7 mouse cellular contexts compared by ENCODE assay signal in the genomic region with DNA sequence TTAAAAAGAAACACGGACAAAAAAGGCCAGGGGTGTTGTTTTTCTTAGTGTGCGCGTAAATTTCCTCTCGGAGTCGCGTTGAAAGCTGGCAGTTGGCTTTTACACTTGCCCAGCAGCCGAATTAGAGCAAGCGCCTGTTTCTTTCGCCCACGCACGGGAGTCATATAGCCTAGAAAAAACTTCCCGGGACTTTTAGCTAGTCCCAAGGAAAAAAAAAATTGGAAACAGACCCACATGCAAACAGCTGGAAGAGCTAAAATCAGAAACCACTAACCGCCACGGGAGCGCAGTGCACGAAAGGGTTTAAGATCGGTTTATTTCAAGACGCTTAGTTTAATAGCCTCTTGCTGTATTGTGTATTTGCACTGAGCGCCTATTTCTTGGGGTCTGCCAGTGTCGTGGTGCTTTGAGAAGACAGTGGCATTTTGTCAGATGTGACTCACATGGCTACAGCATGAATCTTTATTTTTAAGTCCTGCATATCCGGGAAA. TPM values are rescaled to one million over a fixed set of nuclear protein-coding genes. Genes with fewer than 3 reads are reported as not detected.
A peak's percentile ranks its signal among the peaks of the same experiment; 100 is the strongest.
DNase-seq lines count a peak whose midpoint lies in the region; ATAC-seq and TF ChIP-seq lines count a peak whose summit lies in the region.

No protein-coding gene starts in this region.

- DNase-seq in right cerebral cortex, adult 18-20 months = peak; percentile 54
- DNase-seq in right cerebral cortex, postnatal 14 days = no peak
- peak; percentile 35 for DNase-seq in hindbrain, postnatal 0 days (ENCODE audit: low spot score)
- no peak for DNase-seq in liver, embryonic 14.5 days (ENCODE audit: low read depth in 3 of 3, low spot score in 3 of 3)
- DNase-seq in T-cell, adult 2 months (ENCODE audit: low spot score) = no peak

- peak overlapping the region; percentile 65; the same call in 1 of the 2 replicates for H3K9ac ChIP-seq in forebrain, embryonic 12.5 days
- H3K9ac ChIP-seq in hindbrain, postnatal 0 days (replicated peaks; ENCODE audit: low read length) = peak overlapping the region; percentile 59; the same call in 1 of the 2 replicates
- H3K9ac ChIP-seq in liver, embryonic 14.5 days (replicated peaks) = no peak overlapping the region

- H3K4me3 ChIP-seq in forebrain, embryonic 12.5 days (replicated peaks) = peak overlapping the region; percentile 70
- peak overlapping the region; percentile 76 for H3K4me3 ChIP-seq in hindbrain, postnatal 0 days (ENCODE audit: low read length)
- H3K4me3 ChIP-seq in liver, embryonic 14.5 days (ENCODE audit: insufficient read depth in 1 of 2, low read depth in 2 of 2, low read length in 2 of 2) = peak overlapping the region; percentile 42 to 66
- peak overlapping the region; percentile 71 for H3K4me3 ChIP-seq in small intestine, adult 2 months (ENCODE audit: low read depth, low read length)

- H3K27ac ChIP-seq in forebrain, embryonic 12.5 days = no peak overlapping the region
- no peak overlapping the region for H3K27ac ChIP-seq in hindbrain, postnatal 0 days
- no peak overlapping the region for H3K27ac ChIP-seq in liver, embryonic 14.5 days
- H3K27ac ChIP-seq in small intestine, adult 2 months (ENCODE audit: insufficient read depth, low read depth, low read length) = peak overlapping the region; percentile 79

- WGBS in forebrain, embryonic 12.5 days = 7% methylated on average over 21 of the region's 21 CpGs
- 6% methylated on average over 21 of the region's 21 CpGs for WGBS in hindbrain, postnatal 0 days
- WGBS in liver, embryonic 14.5 days (ENCODE audit: insufficient replicate concordance) = 11% methylated on average over 21 of the region's 21 CpGs
- WGBS in small intestine, adult 2 months = 2% methylated on average over 21 of the region's 21 CpGs

- peaks cover 15% of the 10 kb centered on the region for H3K4me1 ChIP-seq in forebrain, embryonic 12.5 days
- no peaks in the 10 kb centered on the region for H3K4me1 ChIP-seq in hindbrain, postnatal 0 days (ENCODE audit: insufficient read depth, low read length)
- peaks cover 0 to 2% of the 10 kb centered on the region in 2 experiments; a peak in 1 of 4 replicates for H3K4me1 ChIP-seq in liver, embryonic 14.5 days (replicated peaks; ENCODE audit: control insufficient read depth in 2 of 2, insufficient read depth in 2 of 2, low read length in 1 of 2)
- H3K4me1 ChIP-seq in small intestine, adult 2 months (ENCODE audit: control insufficient read depth, insufficient read depth, insufficient read length, low read length) = no peaks in the 10 kb centered on the region

- no peak for TF ChIP-seq EP300 in liver, embryonic 14.5 days (IDR thresholded peaks at IDR 0.05; ENCODE audit: low read depth)

- no peak for TF ChIP-seq POLR2A in small intestine, adult 2 months (IDR thresholded peaks at IDR 0.05; ENCODE audit: low read depth, low read length)

- peaks cover 38% of the 10 kb centered on the region for H3K27me3 ChIP-seq in forebrain, embryonic 12.5 days
- no peaks in the 10 kb centered on the region for H3K27me3 ChIP-seq in hindbrain, postnatal 0 days (ENCODE audit: insufficient read depth, low read length)
- peaks cover 35% of the 10 kb centered on the region for H3K27me3 ChIP-seq in liver, embryonic 14.5 days (ENCODE audit: control insufficient read depth, insufficient read depth, low read length)
- no peaks in the 10 kb centered on the region for H3K27me3 ChIP-seq in small intestine, adult 2 months (ENCODE audit: control insufficient read depth, insufficient read depth, low read length)

- peak overlapping the region; percentile 96 for H3K4me2 ChIP-seq in forebrain, embryonic 12.5 days
- peak overlapping the region; percentile 88 for H3K4me2 ChIP-seq in hindbrain, postnatal 0 days (ENCODE audit: low read depth, low read length)
- peak overlapping the region; percentile 95 for H3K4me2 ChIP-seq in liver, embryonic 14.5 days (ENCODE audit: low read depth)

- no peaks in the 10 kb centered on the region for H3K9me3 ChIP-seq in forebrain, embryonic 12.5 days
- no peaks in the 10 kb centered on the region for H3K9me3 ChIP-seq in hindbrain, postnatal 0 days (ENCODE audit: low read length)
- H3K9me3 ChIP-seq in liver, embryonic 14.5 days (ENCODE audit: control insufficient read depth, low read length) = no peaks in the 10 kb centered on the region

- no peaks in the 10 kb centered on the region for H3K36me3 ChIP-seq in forebrain, embryonic 12.5 days (replicated peaks)
- H3K36me3 ChIP-seq in hindbrain, postnatal 0 days (ENCODE audit: insufficient read depth, low read length) = no peaks in the 10 kb centered on the region
- no peaks in the 10 kb centered on the region for H3K36me3 ChIP-seq in liver, embryonic 14.5 days (replicated peaks; ENCODE audit: control insufficient read depth, insufficient read depth, low read depth)
- peaks cover 40% of the 10 kb centered on the region for H3K36me3 ChIP-seq in small intestine, adult 2 months (ENCODE audit: control insufficient read depth, insufficient read depth, low read length)

- TF ChIP-seq CTCF in hindbrain, postnatal 0 days (IDR thresholded peaks at IDR 0.05; ENCODE audit: low read depth) = no peak
- no peak for TF ChIP-seq CTCF in liver, embryonic 14.5 days (IDR thresholded peaks at IDR 0.05; ENCODE audit: low read depth)
- no peak for TF ChIP-seq CTCF in small intestine, adult 2 months (IDR thresholded peaks at IDR 0.05; ENCODE audit: extremely low read depth, insufficient read length, insufficient replicate concordance, low read depth, low read length)

- ATAC-seq in forebrain, embryonic 12.5 days (ENCODE audit: low FRiP score) = no peak
- no peak for ATAC-seq in hindbrain, postnatal 0 days
- ATAC-seq in liver, embryonic 14.5 days (ENCODE audit: insufficient read depth) = no peak

RNA-seq across cellular contexts. Expression of a gene that starts 1.3 kb away (rescaled TPM):
- 2.0 and 2.1 TPM in 2 replicates for polyA plus RNA-seq in forebrain, embryonic 12.5 days (2016; fragmentation: Nextera tagmentation; extraction: Ambion mirVana)
- total RNA-seq in hindbrain, postnatal 0 days (2014; rRNA removed) = 1.5 and 2.4 TPM in 2 replicates
- polyA plus RNA-seq in hindbrain, postnatal 0 days (2015; fragmentation: Nextera tagmentation; extraction: Ambion mirVana) = 3.5 and 3.7 TPM in 2 replicates
- 0.60 and 0.71 TPM in 2 replicates for polyA plus RNA-seq in liver, embryonic 14.5 days (2012; rRNA removed)
- 0.99 and 1.3 TPM in 2 replicates for polyA plus RNA-seq in liver, embryonic 14.5 days (2014; fragmentation: Nextera tagmentation; extraction: Ambion mirVana)
- polyA plus RNA-seq in small intestine, adult 2 months (2012; rRNA removed) = 77.7 and 232 TPM in 2 replicates

Comparison
In these comparisons a context has a peak if more than half of its experiments do, and no peak if none do; other contexts are left out.
1. DNase-seq: peak in right cerebral cortex, adult 18-20 months (single experiment) and hindbrain, postnatal 0 days (single experiment); none in right cerebral cortex, postnatal 14 days (single experiment), liver, embryonic 14.5 days (0 of 3) and T-cell, adult 2 months (single experiment).
2. RNA of a gene that starts 1.3 kb away (polyA plus RNA-seq): 77.7 to 232 TPM in small intestine, adult 2 months; 3.5 to 3.7 TPM in hindbrain, postnatal 0 days, 2.0 to 2.1 TPM in forebrain, embryonic 12.5 days and 0.60 to 1.3 TPM in liver, embryonic 14.5 days; every median in the first group is over 10 times any median in the second.
3. Peak in every context shown above with its lines, with median percentiles within 50 percentile points of each other: H3K4me2 ChIP-seq and H3K4me3 ChIP-seq.